Mouse (Mus musculus): ENCODE results near the gene Def8.

The Def8 gene

DNA sequence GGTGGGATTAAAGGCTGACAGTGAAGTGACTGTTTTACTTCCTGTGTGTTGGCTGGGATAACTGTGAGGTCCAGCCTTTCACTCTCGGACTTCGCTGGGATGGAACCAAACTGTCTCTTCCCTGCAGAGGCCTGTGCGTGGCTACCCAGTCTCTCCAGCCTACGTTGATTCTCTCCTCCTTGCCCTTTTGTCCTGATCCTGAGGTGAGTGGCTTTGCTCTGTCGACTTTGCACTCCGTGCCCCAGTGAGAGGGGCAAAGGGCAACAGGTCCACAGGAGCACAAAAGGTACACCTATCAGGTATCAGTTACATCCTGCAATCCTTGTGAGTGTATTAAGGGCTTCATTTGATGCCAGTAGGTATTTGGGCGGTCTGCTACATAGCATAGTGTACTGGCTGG is at the start of gene Def8:
Gene Def8 (plus strand): TSS at position 87 of the 400 bp plus-strand sequence.
- in situ Hi-C loops (cut with MboI; ENCODE audit: low sequenced_read_pairs) = no loop called here

GRCm38 (mm10) chr8:123374239-123374578 is 49.1 kb upstream of the Def8 start:
- in situ Hi-C loops (cut with MboI; ENCODE audit: low sequenced_read_pairs) = no loop called here

GRCm38 (mm10) chr8:123375701-123376100 is 47.6 kb upstream of the Def8 start:
- in situ Hi-C loops (cut with MboI; ENCODE audit: low sequenced_read_pairs) = no loop called here

DNA sequence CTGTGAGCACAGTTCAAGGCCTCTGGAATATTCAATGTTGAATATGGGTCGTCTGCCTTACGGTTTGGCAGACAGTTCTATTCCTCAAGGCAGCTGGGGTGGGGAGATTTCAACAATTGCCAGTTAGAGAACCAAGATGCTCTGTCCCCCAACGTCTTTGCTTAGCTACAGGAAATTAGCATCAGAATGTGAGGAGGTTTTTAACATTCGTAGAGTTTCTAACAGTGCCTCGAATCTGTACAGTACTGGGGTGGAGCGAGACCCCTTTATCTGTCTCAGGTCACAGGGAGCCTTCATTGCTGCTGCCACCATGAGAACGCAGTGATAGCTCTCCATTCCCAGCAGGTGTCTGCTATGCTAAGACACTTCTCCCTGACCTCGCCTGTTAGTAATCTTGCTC is 47.2 kb upstream of the Def8 start:
- in situ Hi-C loops (cut with MboI; ENCODE audit: low sequenced_read_pairs) = no loop called here

- in situ Hi-C loops (cut with MboI; ENCODE audit: low sequenced_read_pairs) = no loop called here
Measured at GRCm38 (mm10) chr8:123381711-123382110, 41.6 kb upstream of the Def8 start.

DNA sequence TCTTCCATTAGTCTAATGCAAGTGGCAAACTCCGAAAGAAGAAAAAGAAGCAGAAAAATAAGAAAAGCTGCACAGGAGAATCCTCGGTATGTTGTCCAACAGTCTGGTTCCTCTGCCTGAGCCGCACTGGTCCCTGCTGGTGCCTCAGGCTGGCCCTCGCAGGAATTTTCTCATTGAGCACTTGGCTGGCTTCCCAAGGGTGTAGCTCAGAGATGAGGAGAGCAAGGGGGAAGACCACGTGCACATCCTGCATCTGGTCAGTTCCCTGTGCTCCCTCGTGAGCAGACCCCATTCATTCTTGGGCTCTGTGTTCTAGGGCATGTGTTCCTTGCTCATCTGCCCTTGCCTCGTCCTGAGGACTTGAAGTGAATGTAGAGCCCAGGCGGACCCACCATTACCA is 40.8 kb upstream of the Def8 start:
- in situ Hi-C loops (cut with MboI; ENCODE audit: low sequenced_read_pairs) = no loop called here

DNA sequence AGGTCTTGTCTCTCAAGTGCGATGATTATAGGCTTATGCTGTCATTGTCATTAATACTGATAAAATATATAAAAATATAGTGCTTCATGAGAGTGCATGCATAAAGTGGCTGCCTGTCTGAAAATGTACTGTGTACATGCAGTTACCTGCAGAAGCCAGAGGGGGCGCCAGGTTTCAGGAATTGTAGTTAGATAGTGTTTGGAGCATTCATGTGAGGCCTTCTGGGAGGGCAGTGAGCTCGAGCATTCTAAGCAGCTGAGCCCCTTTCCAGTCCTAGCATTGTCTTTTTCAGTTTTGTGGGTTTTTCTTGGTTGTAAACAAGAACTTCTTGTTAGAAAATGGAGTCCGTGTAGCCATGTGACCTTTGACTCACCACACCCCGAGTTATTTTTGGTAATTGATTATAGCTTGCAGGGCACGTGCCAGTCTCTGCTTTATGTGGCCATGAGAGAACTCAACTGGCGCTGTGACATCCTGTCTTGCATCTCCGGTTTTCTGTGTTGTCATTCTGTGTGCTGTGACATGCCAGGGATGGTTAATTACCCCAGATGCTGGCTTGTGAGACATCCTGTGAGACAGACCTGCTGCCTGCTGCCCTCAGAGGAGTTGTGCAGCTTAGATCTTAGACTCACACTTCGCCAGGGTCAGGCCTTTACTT is 38.3 kb upstream of the Def8 start:
- in situ Hi-C loops (cut with MboI; ENCODE audit: low sequenced_read_pairs) = no loop called here

DNA sequence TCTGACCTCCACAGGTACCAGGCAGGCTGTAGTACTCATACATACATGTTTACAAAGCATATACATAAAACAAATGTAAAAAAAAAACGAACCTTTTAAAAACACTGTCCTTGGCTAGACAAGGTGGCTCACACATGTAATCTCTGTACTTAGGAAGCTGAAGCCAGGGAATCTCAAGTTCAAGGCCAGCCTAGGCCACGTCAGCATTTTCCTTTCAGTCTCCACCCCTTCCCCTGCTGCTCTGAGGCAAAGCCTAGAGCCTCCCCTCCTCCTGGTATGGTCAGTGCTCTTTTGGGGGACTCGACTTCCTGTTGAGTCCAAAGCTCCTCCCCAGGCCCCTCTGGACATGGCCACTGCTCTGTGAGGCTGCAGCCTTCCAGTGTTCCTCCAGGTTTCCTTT is 36.3 kb upstream of the Def8 start:
- in situ Hi-C loops (cut with MboI; ENCODE audit: low sequenced_read_pairs) = no loop called here

DNA sequence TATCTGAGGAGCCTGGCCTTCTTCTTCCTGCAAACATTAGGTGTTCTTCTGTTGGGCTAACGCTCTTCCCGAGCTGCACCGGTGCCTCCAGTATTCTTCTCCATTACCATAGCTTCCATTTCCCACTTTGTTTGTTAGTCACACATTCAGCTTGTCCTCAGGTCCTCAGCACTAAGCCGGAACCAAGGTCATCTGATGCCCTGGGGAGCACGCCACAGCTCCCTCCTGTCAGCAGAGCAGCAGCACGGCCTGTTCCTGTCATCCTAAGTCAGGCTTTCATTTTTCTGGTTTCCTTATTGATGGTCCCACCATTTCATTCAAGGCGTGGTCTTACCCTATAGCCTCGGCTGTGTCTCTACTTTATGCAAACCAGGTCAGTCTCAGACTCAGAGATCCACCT is 35.5 kb upstream of the Def8 start:
- in situ Hi-C loops (cut with MboI; ENCODE audit: low sequenced_read_pairs) = no loop called here

DNA sequence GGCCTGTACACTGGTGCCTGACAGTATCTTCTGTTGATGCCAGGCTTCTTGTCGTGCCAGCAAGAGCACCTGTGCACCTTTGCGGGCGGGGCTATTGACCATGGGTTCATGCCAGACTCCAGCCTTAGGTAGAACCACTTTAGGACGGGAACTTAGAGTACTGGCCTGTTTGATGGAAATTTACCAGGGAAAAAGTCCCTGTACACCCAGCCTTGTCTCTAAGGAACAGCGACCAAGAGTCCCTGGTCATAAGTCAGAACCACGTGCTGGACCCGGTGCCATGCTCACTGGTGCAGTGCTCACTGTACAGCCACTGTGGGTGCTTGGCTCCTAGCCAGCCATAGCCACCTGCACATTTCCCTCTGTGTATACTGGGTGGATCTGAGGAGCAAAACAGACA is 34.3 kb upstream of the Def8 start:
- in situ Hi-C loops (cut with MboI; ENCODE audit: low sequenced_read_pairs) = no loop called here

GRCm38 (mm10) chr8:123398308-123398707 is 25.0 kb upstream of the Def8 start:
- in situ Hi-C loops (cut with MboI; ENCODE audit: low sequenced_read_pairs) = no loop called here

DNA sequence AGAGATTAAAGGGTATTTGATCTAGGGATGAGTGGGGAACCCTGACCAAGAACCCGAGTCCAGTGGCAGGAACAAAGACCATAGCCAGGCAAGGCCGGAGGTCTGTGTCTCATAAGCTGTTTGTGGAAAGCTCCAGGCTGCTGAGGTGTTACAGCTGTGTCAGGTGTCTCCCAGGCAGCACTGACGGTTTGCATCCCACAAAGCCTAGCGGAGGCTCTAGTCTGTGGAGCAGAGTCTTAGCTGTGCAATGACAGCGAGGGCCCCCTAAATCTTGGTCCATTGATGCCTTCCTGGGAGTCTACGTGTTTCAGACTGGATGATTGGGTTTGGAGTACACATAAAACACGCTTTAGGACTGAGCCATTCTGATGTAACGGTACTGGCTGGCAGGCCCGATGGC is 21.4 kb upstream of the Def8 start:
- in situ Hi-C loops (cut with MboI; ENCODE audit: low sequenced_read_pairs) = no loop called here

DNA sequence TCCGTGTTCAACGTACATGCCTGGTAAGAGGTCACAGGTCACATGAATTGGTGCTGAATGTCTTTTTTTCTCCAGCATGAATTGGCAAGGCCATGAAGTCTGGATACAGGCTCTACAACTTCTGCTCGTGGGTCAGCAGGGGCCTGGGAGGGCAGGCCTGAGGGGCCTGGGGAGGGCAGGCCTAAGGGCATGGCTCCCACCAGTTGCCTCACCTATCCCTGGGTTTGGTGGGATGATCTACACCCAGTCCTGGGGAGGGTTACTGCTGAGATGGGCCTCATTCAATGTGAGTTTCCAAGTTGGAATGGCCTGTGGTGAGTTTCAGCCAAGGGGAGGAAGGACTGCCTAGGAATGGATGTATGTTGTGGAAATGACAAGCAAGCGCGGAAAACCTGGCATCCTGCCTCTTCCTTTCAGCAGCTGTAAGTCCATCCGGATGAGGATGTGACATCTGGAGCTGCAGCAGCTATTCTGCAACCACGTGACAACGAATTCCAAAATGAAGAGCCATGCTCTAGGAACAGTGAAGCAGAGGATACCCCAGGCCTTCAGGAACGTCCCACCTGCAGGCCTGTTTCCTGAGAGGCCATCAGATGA is 20.5 kb upstream of the Def8 start:
- in situ Hi-C loops (cut with MboI; ENCODE audit: low sequenced_read_pairs) = no loop called here

DNA sequence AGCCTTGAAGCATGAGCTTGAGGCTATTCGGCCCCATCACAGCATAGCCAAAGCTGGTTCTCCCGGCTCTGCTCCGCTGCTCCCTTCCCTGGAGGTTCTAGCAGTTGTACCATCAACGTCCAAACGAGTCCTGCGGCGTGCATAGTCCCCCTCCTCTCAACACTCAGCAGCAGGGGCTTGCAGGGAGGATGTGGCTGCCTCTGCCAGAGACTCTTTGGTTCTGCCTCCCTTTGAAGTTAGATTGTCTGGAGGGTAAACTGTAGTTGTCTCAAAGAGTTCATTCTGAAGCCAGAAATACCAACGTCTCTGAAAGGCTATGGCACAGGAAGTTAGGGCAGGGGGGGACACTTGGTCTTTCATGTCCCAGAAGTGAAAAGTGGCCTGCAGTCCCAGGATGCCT is 18.8 kb upstream of the Def8 start:
- in situ Hi-C loops (cut with MboI; ENCODE audit: low sequenced_read_pairs) = no loop called here

DNA sequence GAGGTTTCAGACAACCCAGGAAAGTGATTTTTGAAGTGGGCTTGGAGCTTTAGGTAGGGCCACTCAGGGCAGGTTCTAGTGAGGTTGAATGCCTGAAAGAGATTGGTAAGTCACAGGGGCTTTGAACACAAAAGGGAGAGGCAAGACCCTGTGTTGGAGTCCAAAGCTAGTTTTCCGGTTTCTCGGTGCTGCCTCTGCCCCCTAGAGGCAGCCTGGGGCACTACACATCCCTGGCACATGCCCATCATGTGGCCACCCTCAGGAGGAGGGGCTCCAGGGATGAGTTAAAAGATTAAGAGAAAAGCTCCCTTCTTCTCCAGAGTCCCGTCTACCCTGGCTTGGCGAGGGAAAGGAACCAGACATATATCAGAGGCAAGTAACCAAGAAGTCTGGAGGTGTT is 16.5 kb upstream of the Def8 start, which contains the start of gene Mc1r:
Gene Mc1r (plus strand): TSS at position 322 of the 400 bp plus-strand sequence.
- in situ Hi-C loops (cut with MboI; ENCODE audit: low sequenced_read_pairs) = no loop called here

GRCm38 (mm10) chr8:123407612-123408011 is 15.7 kb upstream of the Def8 start:
- in situ Hi-C loops (cut with MboI; ENCODE audit: low sequenced_read_pairs) = no loop called here

DNA sequence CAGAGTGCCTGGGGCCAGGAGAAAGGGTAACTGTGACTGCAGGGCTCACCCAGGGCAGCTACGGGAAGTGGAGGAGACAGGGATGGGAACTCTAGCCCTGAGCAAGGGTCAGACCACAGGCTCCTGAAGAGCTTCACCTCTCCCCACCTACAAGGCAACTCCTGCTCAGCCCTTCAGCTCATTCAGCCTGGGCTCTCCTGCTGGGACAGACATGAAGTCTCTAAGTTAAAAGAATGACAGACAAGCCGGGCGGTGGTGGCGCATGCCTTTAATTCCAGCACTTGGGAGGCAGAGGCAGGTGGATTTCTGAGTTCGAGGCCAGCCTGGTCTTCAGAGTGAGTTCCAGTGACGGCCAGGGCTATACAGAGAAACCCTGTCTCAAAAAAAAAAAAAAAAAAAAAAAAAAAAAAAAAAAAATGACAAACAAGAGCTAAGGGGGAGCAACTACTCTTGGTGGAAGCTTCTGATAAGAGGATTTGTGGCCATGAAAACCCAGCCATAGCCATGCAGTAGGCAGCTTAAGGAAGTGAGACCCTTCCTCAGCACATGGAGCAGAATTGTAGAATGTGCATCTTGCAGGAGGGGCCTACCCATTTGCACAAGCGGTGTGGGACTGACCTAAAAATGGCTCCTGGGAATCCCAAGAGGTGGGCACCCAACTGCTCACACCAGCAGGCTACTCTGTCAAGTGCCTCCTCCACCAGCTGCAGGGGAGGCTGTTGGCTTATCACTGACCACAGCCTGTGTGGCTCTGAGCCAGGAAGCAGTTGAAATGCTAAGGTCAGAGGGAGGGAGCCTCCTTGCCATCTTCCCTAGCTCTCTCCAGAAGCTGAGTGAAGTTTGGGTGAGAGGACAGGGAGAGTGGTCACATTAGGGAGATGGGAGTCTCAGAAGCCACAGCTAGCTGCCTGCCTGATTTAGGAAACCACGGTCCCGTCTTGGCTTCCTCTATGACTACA is 14.5 kb upstream of the Def8 start:
- in situ Hi-C loops (cut with MboI; ENCODE audit: low sequenced_read_pairs) = no loop called here

DNA sequence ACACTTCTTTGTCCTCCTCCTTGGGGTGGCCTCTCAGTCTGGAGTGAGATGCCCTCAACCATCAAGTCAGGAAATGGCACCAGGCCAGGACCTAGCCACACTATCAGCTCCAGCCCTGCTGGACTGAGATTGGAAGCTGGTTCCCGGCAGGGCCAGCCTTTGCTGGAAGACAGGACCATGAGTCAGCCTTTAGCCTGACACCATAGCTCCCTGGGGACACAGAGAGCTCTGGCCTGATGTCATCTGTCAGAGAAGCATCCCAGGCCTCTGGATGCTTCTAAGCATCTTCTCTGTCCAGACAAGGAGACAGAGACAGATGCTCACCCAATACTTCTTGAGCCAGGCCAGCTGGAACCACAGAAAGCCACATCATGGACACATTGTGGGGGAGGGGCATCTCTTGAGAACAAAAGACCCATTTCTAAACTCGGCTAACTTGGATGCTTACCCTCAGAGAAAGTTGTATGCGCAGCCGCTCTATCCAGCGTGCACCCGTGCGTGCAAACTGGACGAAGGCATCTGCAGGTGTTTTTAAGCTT is 13.2 kb upstream of the Def8 start:
- in situ Hi-C loops (cut with MboI; ENCODE audit: low sequenced_read_pairs) = no loop called here

- in situ Hi-C loops (cut with MboI; ENCODE audit: low sequenced_read_pairs) = no loop called here
Measured at GRCm38 (mm10) chr8:123410788-123411187, 12.5 kb upstream of the Def8 start.

GRCm38 (mm10) chr8:123411246-123411645 is 12.1 kb upstream of the Def8 start, which contains the start of gene Tubb3:
Gene Tubb3, plus strand, starts transcription at chr8:123411424.
- in situ Hi-C loops (cut with MboI; ENCODE audit: low sequenced_read_pairs) = no loop called here

GRCm38 (mm10) chr8:123411781-123412327 is 11.5 kb upstream of the Def8 start:
- in situ Hi-C loops (cut with MboI; ENCODE audit: low sequenced_read_pairs) = no loop called here

Data from CH12F3 (cell line).